Mouse (Mus musculus): ENCODE measurements around the gene Acot6. TPM values are rescaled to one million over a fixed set of nuclear protein-coding genes. Genes with fewer than 3 reads are reported as not detected.

Acot6 gene
- polyA plus RNA-seq, 1 experiment from 2014 or later: 0.41 TPM

- WGBS (ENCODE audit: insufficient replicate concordance): 69% methylated on average over 32 of the region's 32 CpGs
- peaks cover 61% of the 10 kb centered on the region for H3K4me1 ChIP-seq (ENCODE audit: control insufficient read depth, low read depth, low read length)
- H3K36me3 ChIP-seq (ENCODE audit: control insufficient read depth, insufficient read depth): peaks cover 44% of the 10 kb centered on the region
- ATAC-seq (ENCODE audit: low read depth): peak; percentile 37
- no peaks in the 10 kb centered on the region for H3K27me3 ChIP-seq (ENCODE audit: control insufficient read depth, insufficient read depth, low read depth, low read length)
- H3K27ac ChIP-seq (ENCODE audit: low read length): peak overlapping the region; percentile 88
- no peaks in the 10 kb centered on the region for H3K9me3 ChIP-seq (replicated peaks; ENCODE audit: control insufficient read depth, low read length)
- H3K4me2 ChIP-seq (ENCODE audit: low read depth, low read length): peak overlapping the region; percentile 57
- peak overlapping the region; percentile 66 for H3K9ac ChIP-seq (ENCODE audit: low read depth, low read length)
- peak overlapping the region; percentile 62 for H3K4me3 ChIP-seq (ENCODE audit: low read depth, low read length)
Observed at GRCm38 (mm10) chr12:84152352-84153190, 52.1 kb downstream of the Acot6 start.

GRCm38 (mm10) chr12:84153414-84153813 lies 53.0 kb downstream of the Acot6 start:
- Histone ChIP-seq H3K27ac (ENCODE audit: low read length) (peak overlapping the region; percentile 54), H3K9me3 (replicated peaks; ENCODE audit: control insufficient read depth, low read length) (no peaks in the 10 kb centered on the region), H3K9ac (ENCODE audit: low read depth, low read length) (no peak overlapping the region), H3K4me3 (ENCODE audit: low read depth, low read length) (no peak overlapping the region), H3K4me1 (ENCODE audit: control insufficient read depth, low read depth, low read length) (peaks cover 53% of the 10 kb centered on the region), H3K4me2 (ENCODE audit: low read depth, low read length) (no peak overlapping the region), H3K36me3 (ENCODE audit: control insufficient read depth, insufficient read depth) (peaks cover 52% of the 10 kb centered on the region), H3K27me3 (ENCODE audit: control insufficient read depth, insufficient read depth, low read depth, low read length) (no peaks in the 10 kb centered on the region)
- no peak for ATAC-seq (ENCODE audit: low read depth)
- WGBS (ENCODE audit: insufficient replicate concordance): 84% methylated on average over 6 of the region's 6 CpGs

DNA sequence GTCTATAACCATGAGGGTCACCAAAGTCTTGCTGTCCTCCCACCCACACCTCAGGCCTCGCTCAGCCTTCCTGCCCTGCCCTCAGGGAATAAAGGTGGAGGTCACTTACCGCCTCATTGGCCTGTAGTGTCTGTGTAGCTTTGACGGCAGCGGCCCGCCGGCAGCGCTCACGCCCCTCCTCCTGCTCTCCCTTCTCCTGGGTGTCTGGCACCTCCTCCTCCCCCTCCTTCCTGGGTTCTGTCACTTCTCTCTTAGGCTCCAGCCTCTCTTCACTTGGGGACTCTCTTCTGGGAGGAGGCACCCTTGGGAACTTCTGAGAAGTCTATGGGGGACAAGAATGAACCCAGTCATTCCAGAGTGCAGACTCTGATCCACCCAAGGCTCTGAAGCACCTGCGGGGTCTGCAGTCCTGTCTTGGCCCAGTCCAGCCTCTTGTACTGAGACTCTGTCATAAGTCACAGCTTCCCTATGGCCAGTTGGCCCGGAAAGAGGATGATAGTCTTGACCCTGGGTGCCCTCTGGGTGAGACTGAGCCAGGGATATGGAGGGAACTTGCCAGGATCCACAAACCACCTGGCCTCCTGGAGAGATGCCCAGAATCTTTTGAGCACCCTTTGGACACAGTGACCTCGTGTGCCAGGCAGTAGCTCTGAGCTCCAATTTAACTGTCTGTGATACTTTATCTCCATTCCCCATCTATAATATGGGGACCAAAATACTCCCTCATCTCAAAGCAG lies 54.5 kb downstream of the Acot6 start:
- Histone ChIP-seq H3K36me3 (ENCODE audit: control insufficient read depth, insufficient read depth) (peaks cover 65% of the 10 kb centered on the region), H3K4me2 (ENCODE audit: low read depth, low read length) (no peak overlapping the region), H3K4me3 (ENCODE audit: low read depth, low read length) (no peak overlapping the region), H3K9ac (ENCODE audit: low read depth, low read length) (no peak overlapping the region), H3K9me3 (replicated peaks; ENCODE audit: control insufficient read depth, low read length) (no peaks in the 10 kb centered on the region), H3K27me3 (ENCODE audit: control insufficient read depth, insufficient read depth, low read depth, low read length) (no peaks in the 10 kb centered on the region), H3K4me1 (ENCODE audit: control insufficient read depth, low read depth, low read length) (peaks cover 40% of the 10 kb centered on the region), H3K27ac (ENCODE audit: low read length) (no peak overlapping the region)
- no peak for ATAC-seq (ENCODE audit: low read depth)
- WGBS (ENCODE audit: insufficient replicate concordance): 74% methylated on average over 11 of the region's 11 CpGs

- Histone ChIP-seq H3K27me3 (ENCODE audit: control insufficient read depth, insufficient read depth, low read depth, low read length) (no peaks in the 10 kb centered on the region), H3K9me3 (replicated peaks; ENCODE audit: control insufficient read depth, low read length) (no peaks in the 10 kb centered on the region), H3K36me3 (ENCODE audit: control insufficient read depth, insufficient read depth) (peaks cover 70% of the 10 kb centered on the region), H3K27ac (ENCODE audit: low read length) (no peak overlapping the region), H3K4me3 (ENCODE audit: low read depth, low read length) (no peak overlapping the region), H3K4me1 (ENCODE audit: control insufficient read depth, low read depth, low read length) (peaks cover 36% of the 10 kb centered on the region), H3K4me2 (ENCODE audit: low read depth, low read length) (no peak overlapping the region), H3K9ac (ENCODE audit: low read depth, low read length) (no peak overlapping the region)
- ATAC-seq (ENCODE audit: low read depth): no peak
- WGBS (ENCODE audit: insufficient replicate concordance): 83% methylated on average over 2 of the region's 2 CpGs
Observed at GRCm38 (mm10) chr12:84155523-84155871, 55.0 kb downstream of the Acot6 start.

DNA sequence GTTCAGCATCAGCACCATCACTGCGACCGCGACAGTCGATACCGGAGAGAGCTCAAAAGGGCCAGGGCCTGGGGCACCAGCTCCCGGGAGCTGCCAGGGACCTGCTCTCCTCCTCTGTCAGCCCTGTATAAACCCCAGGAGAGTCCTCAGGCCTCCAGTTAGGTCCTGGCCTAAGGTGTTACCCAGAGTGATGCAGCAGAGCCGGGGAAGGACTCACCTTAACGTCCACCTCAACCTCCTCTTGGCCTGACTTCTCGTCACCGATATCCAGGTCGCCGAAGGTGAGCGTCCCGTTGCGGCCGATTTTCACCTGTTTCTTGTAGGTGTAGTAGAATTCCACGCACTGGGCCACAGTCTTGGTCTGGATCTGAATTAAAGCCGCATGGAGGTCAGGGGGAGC lies 55.8 kb downstream of the Acot6 start:
- Histone ChIP-seq H3K9ac (ENCODE audit: low read depth, low read length) (no peak overlapping the region), H3K4me2 (ENCODE audit: low read depth, low read length) (no peak overlapping the region), H3K27me3 (ENCODE audit: control insufficient read depth, insufficient read depth, low read depth, low read length) (no peaks in the 10 kb centered on the region), H3K4me3 (ENCODE audit: low read depth, low read length) (no peak overlapping the region), H3K4me1 (ENCODE audit: control insufficient read depth, low read depth, low read length) (peaks cover 35% of the 10 kb centered on the region), H3K36me3 (ENCODE audit: control insufficient read depth, insufficient read depth) (peaks cover 73% of the 10 kb centered on the region), H3K9me3 (replicated peaks; ENCODE audit: control insufficient read depth, low read length) (no peaks in the 10 kb centered on the region), H3K27ac (ENCODE audit: low read length) (no peak overlapping the region)
- no peak for ATAC-seq (ENCODE audit: low read depth)
- 93% methylated on average over 18 of the region's 18 CpGs for WGBS (ENCODE audit: insufficient replicate concordance)

GRCm38 (mm10) chr12:84158156-84158555 lies 57.7 kb downstream of the Acot6 start:
- Histone ChIP-seq H3K4me1 (ENCODE audit: control insufficient read depth, low read depth, low read length) (peaks cover 32% of the 10 kb centered on the region), H3K27me3 (ENCODE audit: control insufficient read depth, insufficient read depth, low read depth, low read length) (no peaks in the 10 kb centered on the region), H3K4me3 (ENCODE audit: low read depth, low read length) (no peak overlapping the region), H3K27ac (ENCODE audit: low read length) (no peak overlapping the region), H3K4me2 (ENCODE audit: low read depth, low read length) (no peak overlapping the region), H3K36me3 (ENCODE audit: control insufficient read depth, insufficient read depth) (peaks cover 76% of the 10 kb centered on the region), H3K9ac (ENCODE audit: low read depth, low read length) (no peak overlapping the region), H3K9me3 (replicated peaks; ENCODE audit: control insufficient read depth, low read length) (no peaks in the 10 kb centered on the region)
- 76% methylated on average over 14 of the region's 14 CpGs for WGBS (ENCODE audit: insufficient replicate concordance)
- no peak for ATAC-seq (ENCODE audit: low read depth)

GRCm38 (mm10) chr12:84160491-84160890 lies 60.0 kb downstream of the Acot6 start:
- peaks cover 29% of the 10 kb centered on the region for H3K4me1 ChIP-seq (ENCODE audit: control insufficient read depth, low read depth, low read length)
- H3K4me2 ChIP-seq (ENCODE audit: low read depth, low read length): no peak overlapping the region
- 90% methylated on average over 8 of the region's 8 CpGs for WGBS (ENCODE audit: insufficient replicate concordance)
- no peak overlapping the region for H3K9ac ChIP-seq (ENCODE audit: low read depth, low read length)
- peaks cover 60% of the 10 kb centered on the region for H3K36me3 ChIP-seq (ENCODE audit: control insufficient read depth, insufficient read depth)
- H3K4me3 ChIP-seq (ENCODE audit: low read depth, low read length): no peak overlapping the region
- no peaks in the 10 kb centered on the region for H3K9me3 ChIP-seq (replicated peaks; ENCODE audit: control insufficient read depth, low read length)
- H3K27ac ChIP-seq (ENCODE audit: low read length): no peak overlapping the region
- no peaks in the 10 kb centered on the region for H3K27me3 ChIP-seq (ENCODE audit: control insufficient read depth, insufficient read depth, low read depth, low read length)
- no peak for ATAC-seq (ENCODE audit: low read depth)
